Mouse (Mus musculus): Measurements from ENCODE around the gene H13. TPM values are rescaled to one million over a fixed set of nuclear protein-coding genes. Genes with fewer than 3 reads are reported as not detected.

The H13 gene
- total and polyA plus RNA-seq, 3 experiments = 116 to 175 (median 137) TPM

GRCm38 (mm10) chr2:152729013-152729635 is 59.9 kb downstream of the H13 start:
- Histone ChIP-seq H3K36me3 (replicated peaks in 1 of 2; ENCODE audit: control insufficient read depth in 1 of 2, insufficient read depth in 1 of 2, low read length in 1 of 2) (no peaks in the 10 kb centered on the region), H3K9ac (ENCODE audit: insufficient read depth, low read depth) (no peak overlapping the region), H3K9me3 (replicated peaks; ENCODE audit: low read length) (no peaks in the 10 kb centered on the region), H3K4me2 (ENCODE audit: insufficient read depth, low read depth, poor library complexity, severe bottlenecking) (no peak overlapping the region), H3K4me3 (replicated peaks in 1 of 3; ENCODE audit: low read depth in 2 of 3, low read length in 2 of 3, poor library complexity in 1 of 3) (no peak overlapping the region), H3K79me2 (replicated peaks; ENCODE audit: control insufficient read depth, extremely low read depth, insufficient read depth, poor library complexity, severe bottlenecking) (no peaks in the 10 kb centered on the region), H3K27me3 (replicated peaks) (peaks cover 26% of the 10 kb centered on the region), H3K27ac (ENCODE audit: insufficient read depth, low read depth) (no peak overlapping the region), H3K4me1 (ENCODE audit: control insufficient read depth in 1 of 2, insufficient read depth in 2 of 2) (peaks cover 4 to 19% of the 10 kb centered on the region in 2 experiments)
- in situ Hi-C loops (cut with MboI; ENCODE audit: low pct_ligation_motif_present, low pct_unique_long_range_greater_than_20kb, low sequenced_read_pairs) = no loop called here
- dilution Hi-C loops (cut with MboI; ENCODE audit: extremely low pct_ligation_motif_present, extremely low pct_unique_long_range_greater_than_20kb, low sequenced_read_pairs) = no loop called here
- DNase-seq (ENCODE audit: extremely low read depth) = no peak
- TF ChIP-seq MXI1 (IDR thresholded peaks at IDR 0.05; ENCODE audit: low read depth, low read length) (no peak), KAT2A (IDR thresholded peaks at IDR 0.05; ENCODE audit: insufficient replicate concordance, low read length) (no peak), BHLHE40 (IDR thresholded peaks at IDR 0.05; ENCODE audit: low read depth, low read length) (no peak), ELF1 (IDR thresholded peaks at IDR 0.05; ENCODE audit: low read depth, low read length) (no peak), UBTF (IDR thresholded peaks at IDR 0.05; ENCODE audit: low read depth, low read length) (no peak), EP300 (IDR thresholded peaks at IDR 0.05; ENCODE audit: low read length) (no peak), RCOR1 (conservative IDR thresholded peaks at IDR 0.05; ENCODE audit: low read depth, low read length) (no peak), CHD1 (IDR thresholded peaks at IDR 0.05; ENCODE audit: low read depth, low read length) (no peak), CTCF (conservative IDR thresholded peaks at IDR 0.05 in 1 of 2, IDR thresholded peaks at IDR 0.05 in 1 of 2; ENCODE audit: low read depth in 2 of 2, low read length in 2 of 2) (no peak), IRF4 (IDR thresholded peaks at IDR 0.05; ENCODE audit: low read depth, low read length) (no peak), JUND (conservative IDR thresholded peaks at IDR 0.05; ENCODE audit: low read depth, low read length) (no peak)

GRCm38 (mm10) chr2:152729636-152730020 is 60.4 kb downstream of the H13 start:
- H3K36me3 ChIP-seq (replicated peaks in 1 of 2; ENCODE audit: control insufficient read depth in 1 of 2, insufficient read depth in 1 of 2, low read length in 1 of 2) = no peaks in the 10 kb centered on the region
- H3K9me3 ChIP-seq (replicated peaks; ENCODE audit: low read length) = no peaks in the 10 kb centered on the region
- H3K4me3 ChIP-seq (replicated peaks in 1 of 3; ENCODE audit: low read depth in 2 of 3, low read length in 2 of 3, poor library complexity in 1 of 3) = no peak overlapping the region
- peaks cover 4 to 19% of the 10 kb centered on the region in 2 experiments for H3K4me1 ChIP-seq (ENCODE audit: control insufficient read depth in 1 of 2, insufficient read depth in 2 of 2)
- in situ Hi-C loops (cut with MboI; ENCODE audit: low pct_ligation_motif_present, low pct_unique_long_range_greater_than_20kb, low sequenced_read_pairs) (no loop called here), dilution Hi-C loops (cut with MboI; ENCODE audit: extremely low pct_ligation_motif_present, extremely low pct_unique_long_range_greater_than_20kb, low sequenced_read_pairs) (no loop called here)
- H3K27ac ChIP-seq (ENCODE audit: insufficient read depth, low read depth) = no peak overlapping the region
- H3K79me2 ChIP-seq (replicated peaks; ENCODE audit: control insufficient read depth, extremely low read depth, insufficient read depth, poor library complexity, severe bottlenecking) = no peaks in the 10 kb centered on the region
- TF ChIP-seq MEF2A (IDR thresholded peaks at IDR 0.05; ENCODE audit: borderline replicate concordance, low read depth, low read length) (no peak), TCF12 (IDR thresholded peaks at IDR 0.05; ENCODE audit: low read depth, low read length) (no peak), EP300 (IDR thresholded peaks at IDR 0.05; ENCODE audit: low read length) (no peak), SIN3A (IDR thresholded peaks at IDR 0.05; ENCODE audit: low read length) (no peak), SMC3 (IDR thresholded peaks at IDR 0.05; ENCODE audit: low read depth, low read length) (no peak), CTCF (conservative IDR thresholded peaks at IDR 0.05 in 1 of 2, IDR thresholded peaks at IDR 0.05 in 1 of 2; ENCODE audit: low read depth in 2 of 2, low read length in 2 of 2) (no peak), MAX (IDR thresholded peaks at IDR 0.05; ENCODE audit: low read length) (no peak), POLR2AphosphoS2 (IDR thresholded peaks at IDR 0.05; ENCODE audit: low read depth, low read length) (no peak), CHD1 (IDR thresholded peaks at IDR 0.05; ENCODE audit: low read depth, low read length) (no peak), USF2 (conservative IDR thresholded peaks at IDR 0.05; ENCODE audit: low read depth, low read length) (no peak), ETS1 (conservative IDR thresholded peaks at IDR 0.05; ENCODE audit: low read depth, low read length) (no peak)
- DNase-seq (ENCODE audit: extremely low read depth) = no peak
- H3K9ac ChIP-seq (ENCODE audit: insufficient read depth, low read depth) = no peak overlapping the region
- H3K27me3 ChIP-seq (replicated peaks) = peaks cover 26% of the 10 kb centered on the region
- no peak overlapping the region for H3K4me2 ChIP-seq (ENCODE audit: insufficient read depth, low read depth, poor library complexity, severe bottlenecking)
